Mouse (Mus musculus) liver, embryonic 15.5 days (tissue): Measurements from ENCODE around the gene Wdr64. TPM values are rescaled to one million over a fixed set of nuclear protein-coding genes. Genes with fewer than 3 reads are reported as not detected.

Experiments
- ATAC-seq: fragments of 200-750 bp; cut with Nextera tagmentation; 2 replicates; pipeline ENCODE4 v1.8.0; 2017; ENCODE audit warnings: moderate number of reproducible peaks, mild to moderate bottlenecking, moderate library complexity; ENCODE audit not compliant: insufficient read depth
- H3K27ac ChIP-seq: fragments of 300-500 bp; sonication (generic); replicated peaks from 2 replicates; pipeline ENCODE4 v1.5.1; 2015; ENCODE audit warnings: mild to moderate bottlenecking, inconsistent platforms
- H3K27me3 ChIP-seq: fragments of 300-500 bp; sonication (generic); 2 replicates; pipeline ENCODE4 v1.6.1; 2015; ENCODE audit warnings: mild to moderate bottlenecking, inconsistent platforms
- H3K36me3 ChIP-seq: fragments of 300-500 bp; sonication (generic); replicated peaks from 2 replicates; pipeline ENCODE4 v1.6.1; 2015; ENCODE audit warnings: moderate library complexity, mild to moderate bottlenecking, inconsistent platforms
- H3K4me1 ChIP-seq: fragments of 300-500 bp; sonication (generic); replicated peaks from 2 replicates; pipeline ENCODE4 v1.6.1; 2015; ENCODE audit warnings: inconsistent platforms
- H3K4me2 ChIP-seq: fragments of 300-500 bp; sonication (generic); 2 replicates; pipeline ENCODE4 v1.6.1; 2015; ENCODE audit warnings: moderate library complexity, mild to moderate bottlenecking, inconsistent platforms
- H3K4me3 ChIP-seq: fragments of 300-500 bp; sonication (generic); replicated peaks from 2 replicates; pipeline ENCODE4 v1.5.1; 2015; ENCODE audit warnings: mild to moderate bottlenecking, inconsistent platforms
- H3K9ac ChIP-seq: fragments of 300-500 bp; sonication (generic); 2 replicates; pipeline ENCODE4 v1.6.1; 2015; ENCODE audit warnings: moderate library complexity, mild to moderate bottlenecking, inconsistent platforms
- H3K9me3 ChIP-seq: fragments of 300-500 bp; sonication (generic); replicated peaks from 2 replicates; pipeline ENCODE4 v1.6.1; 2016; ENCODE audit warnings: inconsistent platforms
- WGBS: fragments of 180-500 bp; shearing (Covaris S2); methylation state at CpG from one replicate; pipeline ENCODE4 v1.1.7; 2015; ENCODE audit warnings: mixed read lengths; ENCODE audit not compliant: insufficient replicate concordance; 5-methylcytosine and 5-hydroxymethylcytosine counted together
- polyA plus RNA-seq: library from polyadenylated mRNA; unstranded; fragments of >200 nt; fragmentation: Nextera tagmentation; extraction: Ambion mirVana; gene quantifications from 2 replicates; pipeline ENCODE4 v1.2.1, GENCODE M21; 2015

The Wdr64 gene
- polyA plus RNA-seq, 1 experiment from 2014 or later, result not detected

DNA sequence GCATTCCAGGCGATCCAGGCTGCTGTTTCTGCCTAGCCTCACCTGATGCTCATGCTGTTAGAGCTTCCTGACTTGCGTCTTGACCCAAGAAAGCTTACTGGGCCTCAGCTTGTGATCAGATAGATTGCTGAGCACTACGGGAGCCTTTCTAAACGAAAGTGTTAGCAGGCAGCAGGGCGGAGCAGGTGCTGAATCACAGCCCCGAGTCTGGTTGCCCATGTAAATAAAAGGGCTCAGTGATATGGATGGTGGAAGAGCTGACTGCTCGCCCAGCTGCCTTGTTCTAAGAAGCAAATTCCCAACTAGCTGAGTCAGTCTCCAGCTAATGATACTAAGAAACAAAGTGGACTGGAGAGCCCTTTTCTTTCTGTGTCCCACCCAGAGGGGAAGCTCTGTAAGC is 27.4 kb downstream of the Wdr64 start:
- H3K4me1 ChIP-seq, result no peaks in the 10 kb centered on the region
- ATAC-seq, result no peak
- H3K36me3 ChIP-seq, result no peaks in the 10 kb centered on the region
- H3K27ac ChIP-seq, result no peak overlapping the region
- no peak overlapping the region for H3K9ac ChIP-seq
- H3K4me2 ChIP-seq, result no peak overlapping the region
- H3K9me3 ChIP-seq, result no peaks in the 10 kb centered on the region
- WGBS, result 20% methylated on average over 7 of the region's 7 CpGs
- no peak overlapping the region for H3K4me3 ChIP-seq
- H3K27me3 ChIP-seq, result no peaks in the 10 kb centered on the region

DNA sequence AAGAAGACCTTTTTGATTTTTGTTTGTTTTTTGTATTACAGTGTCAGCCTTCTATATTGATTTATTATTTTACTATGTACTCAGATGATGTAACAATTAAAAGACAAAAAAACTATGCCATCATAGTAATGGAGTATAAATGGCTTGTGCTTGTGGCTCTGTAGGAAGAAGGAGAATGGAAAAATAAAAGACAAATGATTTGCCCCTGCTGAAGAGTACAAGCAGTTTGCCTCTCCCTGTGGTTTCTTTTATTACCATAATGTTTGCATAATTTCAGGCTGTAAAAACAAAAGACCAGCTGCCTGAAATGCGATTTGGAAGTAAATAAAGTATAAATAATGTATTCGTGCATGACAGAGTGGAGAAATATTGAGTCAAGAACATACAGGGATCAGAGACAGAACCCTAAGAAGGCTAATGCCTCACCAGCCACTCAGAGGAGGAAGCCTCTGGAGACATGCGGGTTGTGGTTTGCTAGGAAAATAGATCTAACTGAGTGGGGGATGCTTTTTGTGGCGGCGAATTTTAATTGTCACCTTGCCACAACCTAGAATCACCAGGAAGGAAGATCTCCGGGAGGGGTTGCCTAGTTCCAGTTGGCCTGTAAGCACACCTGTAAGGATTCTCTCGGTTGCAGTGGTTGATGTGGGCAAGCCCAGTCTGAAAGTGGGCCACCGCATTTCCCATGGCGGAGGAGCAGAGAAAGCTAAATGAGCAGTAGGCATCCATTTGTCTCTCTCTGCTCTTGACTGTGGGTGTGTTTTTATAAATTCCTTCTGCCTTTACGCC is 56.4 kb downstream of the Wdr64 start:
- H3K4me1 ChIP-seq, result no peaks in the 10 kb centered on the region
- H3K27ac ChIP-seq, result no peak overlapping the region
- H3K9me3 ChIP-seq, result no peaks in the 10 kb centered on the region
- no peaks in the 10 kb centered on the region for H3K27me3 ChIP-seq
- H3K4me3 ChIP-seq, result no peak overlapping the region
- no peak overlapping the region for H3K9ac ChIP-seq
- H3K36me3 ChIP-seq, result no peaks in the 10 kb centered on the region
- no peak overlapping the region for H3K4me2 ChIP-seq
- ATAC-seq, result no peak
- 62% methylated on average over 10 of the region's 10 CpGs for WGBS

DNA sequence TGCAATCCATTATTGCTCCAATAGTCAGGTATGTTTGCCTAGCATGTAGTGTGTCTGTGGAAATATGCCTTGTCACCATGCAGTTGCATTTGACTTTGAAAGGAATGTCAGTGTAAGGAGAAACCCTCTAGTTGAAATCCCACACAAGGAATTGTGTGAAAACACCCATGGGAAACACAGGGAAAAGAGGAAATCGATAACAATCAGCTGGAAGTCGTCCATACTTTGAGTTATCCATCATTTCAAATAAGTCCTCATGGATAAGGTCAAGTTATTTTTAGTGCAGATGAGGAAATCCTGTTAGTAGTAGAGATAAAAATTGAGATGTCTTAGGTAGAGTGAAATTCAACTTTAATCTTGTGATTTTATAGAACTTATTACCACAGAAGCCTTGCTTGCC is 96.3 kb downstream of the Wdr64 start:
- no peak overlapping the region for H3K4me3 ChIP-seq
- H3K9me3 ChIP-seq, result no peaks in the 10 kb centered on the region
- H3K4me1 ChIP-seq, result no peaks in the 10 kb centered on the region
- H3K27me3 ChIP-seq, result no peaks in the 10 kb centered on the region
- no peak overlapping the region for H3K4me2 ChIP-seq
- no peaks in the 10 kb centered on the region for H3K36me3 ChIP-seq
- H3K27ac ChIP-seq, result no peak overlapping the region
- no peak for ATAC-seq
- no peak overlapping the region for H3K9ac ChIP-seq
- 40% methylated on average over 2 of the region's 2 CpGs for WGBS

DNA sequence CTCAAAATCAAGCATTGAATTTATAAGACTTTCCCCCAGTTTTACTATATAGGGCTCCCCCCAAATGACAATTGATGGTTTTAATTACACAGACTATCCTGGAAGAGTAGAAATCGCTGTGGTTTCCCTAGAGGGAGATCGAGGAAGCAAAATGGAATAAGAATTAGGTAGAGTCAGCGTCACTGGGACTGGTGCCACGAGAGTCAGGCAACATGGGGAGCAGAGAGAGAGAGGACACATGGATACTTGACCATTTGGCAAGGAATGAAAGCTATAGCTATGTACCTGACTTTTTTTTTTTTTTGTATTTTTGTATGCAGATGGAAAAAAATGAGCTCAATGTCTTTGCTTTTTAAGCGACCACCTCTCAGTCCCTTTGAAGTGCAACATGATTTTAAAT is 110.0 kb downstream of the Wdr64 start:
- ATAC-seq, result no peak
- WGBS, result 54% methylated on average over 5 of the region's 5 CpGs
- Histone ChIP-seq H3K4me3 (no peak overlapping the region), H3K9ac (no peak overlapping the region), H3K4me2 (no peak overlapping the region), H3K36me3 (no peaks in the 10 kb centered on the region), H3K9me3 (no peaks in the 10 kb centered on the region), H3K27me3 (no peaks in the 10 kb centered on the region), H3K27ac (no peak overlapping the region), H3K4me1 (no peaks in the 10 kb centered on the region)

DNA sequence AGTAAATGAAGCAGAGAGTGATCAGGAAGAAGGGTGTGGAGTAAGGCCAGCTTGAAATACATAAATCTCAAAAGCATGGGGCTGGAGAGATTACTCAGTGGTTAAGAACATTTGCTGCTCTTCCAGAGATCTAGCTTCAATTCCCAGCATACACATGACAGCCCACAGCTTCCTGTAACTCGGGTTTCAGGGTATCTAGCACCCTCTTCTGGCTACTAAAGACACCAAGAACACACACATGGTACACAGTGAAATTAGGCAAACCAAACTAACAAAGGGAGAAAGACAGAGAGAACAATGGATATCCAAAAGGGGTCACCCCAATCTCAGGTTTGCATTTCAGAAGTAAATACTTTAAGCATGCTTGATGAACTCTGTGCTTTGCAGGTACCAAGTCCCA is 113.2 kb downstream of the Wdr64 start:
- Histone ChIP-seq H3K4me1 (no peaks in the 10 kb centered on the region), H3K27me3 (no peaks in the 10 kb centered on the region), H3K9ac (no peak overlapping the region), H3K4me2 (no peak overlapping the region), H3K9me3 (no peaks in the 10 kb centered on the region), H3K27ac (no peak overlapping the region), H3K4me3 (no peak overlapping the region), H3K36me3 (no peaks in the 10 kb centered on the region)
- WGBS, result 9% methylated on average over 1 of the region's 1 CpGs
- no peak for ATAC-seq

DNA sequence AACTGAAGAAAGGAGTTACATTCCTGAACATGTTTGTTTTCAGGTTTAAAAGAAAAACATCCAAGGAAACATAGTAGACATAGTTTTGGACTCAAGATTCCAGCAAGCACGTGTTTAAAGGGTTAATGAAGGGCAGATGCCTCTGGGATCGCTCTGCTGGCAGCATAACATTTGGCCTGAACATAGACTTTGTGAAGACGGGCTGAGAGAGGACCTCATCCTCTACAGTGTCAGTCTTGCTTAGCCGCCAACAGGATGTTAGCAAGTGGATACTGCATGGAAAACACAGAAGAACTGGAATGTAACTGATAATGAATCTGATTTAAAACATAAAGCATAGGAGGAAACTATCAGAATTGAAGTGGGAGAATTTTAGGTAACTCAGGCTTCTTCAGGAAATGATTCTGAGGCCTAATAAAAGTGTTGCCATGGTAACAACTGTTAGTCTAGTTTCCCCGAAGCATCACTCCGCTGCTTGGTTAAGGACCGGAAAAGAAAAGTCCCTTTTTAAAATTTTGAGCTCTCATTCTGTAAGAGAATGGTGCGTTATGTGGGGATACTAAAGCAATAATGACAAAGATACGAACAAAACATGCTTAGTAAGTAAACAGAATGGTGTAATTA is 125.5 kb downstream of the Wdr64 start:
- no peaks in the 10 kb centered on the region for H3K9me3 ChIP-seq
- no peak overlapping the region for H3K4me2 ChIP-seq
- no peaks in the 10 kb centered on the region for H3K27me3 ChIP-seq
- H3K36me3 ChIP-seq, result no peaks in the 10 kb centered on the region
- H3K4me1 ChIP-seq, result no peaks in the 10 kb centered on the region
- no peak overlapping the region for H3K4me3 ChIP-seq
- no peak overlapping the region for H3K9ac ChIP-seq
- 60% methylated on average over 9 of the region's 9 CpGs for WGBS
- no peak overlapping the region for H3K27ac ChIP-seq
- no peak for ATAC-seq

DNA sequence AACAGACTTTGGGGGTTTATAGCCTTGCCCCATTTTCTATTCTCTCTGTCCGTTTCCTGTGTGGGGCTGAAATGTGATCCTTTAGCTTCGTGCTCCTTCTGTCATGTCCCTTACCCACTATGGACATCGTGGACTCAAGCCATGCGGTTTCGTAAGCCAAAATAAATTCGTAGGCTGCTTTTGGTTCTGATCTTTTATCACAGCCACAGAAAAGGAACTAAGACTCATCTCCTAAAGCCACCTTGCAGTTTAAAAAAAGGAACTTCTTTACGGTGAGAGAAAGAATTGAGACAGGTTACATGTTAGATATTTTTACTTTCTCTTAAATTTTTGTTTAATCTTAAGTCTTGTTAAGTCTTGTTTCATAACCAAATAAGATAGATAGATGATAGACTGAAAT is 130.1 kb downstream of the Wdr64 start:
- no peaks in the 10 kb centered on the region for H3K9me3 ChIP-seq
- H3K4me2 ChIP-seq, result no peak overlapping the region
- H3K36me3 ChIP-seq, result no peaks in the 10 kb centered on the region
- 58% methylated on average over 7 of the region's 7 CpGs for WGBS
- H3K9ac ChIP-seq, result no peak overlapping the region
- no peaks in the 10 kb centered on the region for H3K27me3 ChIP-seq
- no peak overlapping the region for H3K4me3 ChIP-seq
- no peak overlapping the region for H3K27ac ChIP-seq
- no peaks in the 10 kb centered on the region for H3K4me1 ChIP-seq
- ATAC-seq, result no peak

DNA sequence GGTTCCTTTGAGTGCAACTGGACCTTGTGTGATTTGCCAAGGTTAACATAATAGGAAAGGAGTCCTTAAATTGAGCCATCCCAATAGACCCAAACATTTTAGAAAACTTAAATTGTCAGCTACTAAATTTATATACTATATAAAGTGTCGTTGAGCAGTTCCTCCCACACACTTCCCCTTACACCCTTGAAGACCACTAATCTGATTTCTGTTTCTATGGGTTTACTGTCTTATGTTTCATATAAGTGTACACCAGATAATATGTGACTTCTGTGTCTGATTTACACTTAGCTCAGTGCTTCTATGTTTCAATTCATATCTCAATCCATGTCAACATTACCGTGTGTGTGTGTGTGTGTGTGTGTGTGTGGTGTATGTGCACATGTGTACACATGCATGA is 130.8 kb downstream of the Wdr64 start:
- no peaks in the 10 kb centered on the region for H3K36me3 ChIP-seq
- no peaks in the 10 kb centered on the region for H3K27me3 ChIP-seq
- H3K4me1 ChIP-seq, result no peaks in the 10 kb centered on the region
- no peak overlapping the region for H3K4me2 ChIP-seq
- no peaks in the 10 kb centered on the region for H3K9me3 ChIP-seq
- H3K27ac ChIP-seq, result no peak overlapping the region
- no peak overlapping the region for H3K4me3 ChIP-seq
- no peak for ATAC-seq
- WGBS, result 56% methylated on average over 2 of the region's 2 CpGs
- no peak overlapping the region for H3K9ac ChIP-seq

DNA sequence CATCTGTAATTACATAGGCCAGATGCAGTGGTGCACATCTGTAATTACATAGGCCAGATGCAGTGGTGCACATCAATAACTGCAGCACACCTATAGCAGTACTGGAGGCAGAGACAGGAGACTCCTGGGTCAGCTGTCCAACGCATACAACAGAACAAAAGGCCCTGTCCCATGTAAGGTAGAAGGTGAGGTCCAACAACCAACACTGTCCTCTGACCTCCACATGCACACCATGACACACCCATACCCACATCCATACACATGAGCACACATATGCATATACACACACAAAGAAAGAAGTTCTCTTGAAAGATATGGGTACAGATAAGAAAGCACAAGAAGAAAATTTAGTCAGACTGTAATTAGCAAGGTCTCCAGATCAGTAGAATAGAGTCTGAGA is 157.1 kb downstream of the Wdr64 start:
- Histone ChIP-seq H3K9ac (no peak overlapping the region), H3K27me3 (no peaks in the 10 kb centered on the region), H3K4me1 (no peaks in the 10 kb centered on the region), H3K4me3 (no peak overlapping the region), H3K4me2 (no peak overlapping the region), H3K36me3 (no peaks in the 10 kb centered on the region), H3K27ac (no peak overlapping the region), H3K9me3 (no peaks in the 10 kb centered on the region)
- ATAC-seq, result no peak
- 41% methylated on average over 1 of the region's 1 CpGs for WGBS

Other genes with a start within 250 kb of the Wdr64 start
- gene Rgs7, start 206.1 kb upstream of the Wdr64 start, polyA plus RNA-seq, result not detected in 2 replicates
- gene Kmo, start 78.2 kb upstream of the Wdr64 start, polyA plus RNA-seq, result 12.0 and 12.9 TPM in 2 replicates
- 75.4 and 75.8 TPM in 2 replicates for gene Fh1, start 73.0 kb upstream of the Wdr64 start, polyA plus RNA-seq
- gene Opn3, start 5.8 kb upstream of the Wdr64 start, polyA plus RNA-seq, result 1.3 and 1.5 TPM in 2 replicates
- gene Chml, start 5.7 kb upstream of the Wdr64 start, polyA plus RNA-seq, result 0.73 and 0.76 TPM in 2 replicates
- 29.8 and 31.9 TPM in 2 replicates for gene Exo1, start 182.0 kb downstream of the Wdr64 start, polyA plus RNA-seq
- gene Gm38100, start 221.7 kb downstream of the Wdr64 start, polyA plus RNA-seq, result not detected in 2 replicates